Mouse (Mus musculus) lung, adult 2 months (tissue): ENCODE results near the gene Epyc. TPM values are rescaled to one million over a fixed set of nuclear protein-coding genes. Genes with fewer than 3 reads are reported as not detected.

Source experiments
- DNase-seq: peaks from one replicate; pipeline ENCODE4 v3.0.0; 2022
- H3K4me1 ChIP-seq: fragments of 200-500 bp; 2 replicates; pipeline ENCODE4 v1.6.1; 2011; ENCODE audit warnings: low read length; ENCODE audit not compliant: control insufficient read depth, insufficient read depth
- H3K4me3 ChIP-seq: fragments of 200-500 bp; replicated peaks from 2 replicates; pipeline ENCODE3; 2011; ENCODE audit warnings: low read depth, mild to moderate bottlenecking, control low read depth, low read length; ENCODE audit errors: extremely low read depth
- CTCF ChIP-seq: fragments of 200-500 bp; IDR thresholded peaks from 2 replicates; pipeline ENCODE4 v1.5.1; 2011; ENCODE audit warnings: mild to moderate bottlenecking, low read length, control low read depth; ENCODE audit not compliant: insufficient read depth
- POLR2A ChIP-seq: fragments of 200-500 bp; IDR thresholded peaks from 2 replicates; pipeline ENCODE4 v1.6.1; 2011; ENCODE audit warnings: low read depth, mild to moderate bottlenecking, control low read depth, low read length, borderline replicate concordance; ENCODE audit errors: extremely low read depth
- WGBS: fragments of 180-500 bp; shearing (Covaris S2); methylation state at CpG from one replicate; pipeline ENCODE4 v1.1.7; 2018; 5-methylcytosine and 5-hydroxymethylcytosine counted together
- polyA plus RNA-seq: library from polyadenylated mRNA; depleted of rRNA; stranded (reverse); fragments of >200 nt; gene quantifications from 2 replicates; pipeline ENCODE4 v1.2.3, GENCODE M21; 2012; rRNA removed

The Epyc gene
- 0.11 TPM in 1 of 2 replicates, not detected in the other for polyA plus RNA-seq

GRCm38 (mm10) chr10:97643768-97644167, at the start of gene Epyc:
Epyc (plus strand) TSS chr10:97644068.
- no peak for TF ChIP-seq POLR2A
- no peak for TF ChIP-seq CTCF
- H3K4me3 ChIP-seq: no peak within 1 kb of the TSS
- no peak for DNase-seq
- WGBS: 74% methylated on average over 2 of the region's 2 CpGs
- H3K4me1 ChIP-seq: no peaks in the 10 kb centered on the region

GRCm38 (mm10) chr10:97595680-97596079, 48.2 kb upstream of the Epyc start:
- no peak for TF ChIP-seq CTCF
- no peak for TF ChIP-seq POLR2A
- DNase-seq: no peak
- Histone ChIP-seq H3K4me1 (no peaks in the 10 kb centered on the region), H3K4me3 (no peak overlapping the region)
- 81% methylated on average over 1 of the region's 1 CpGs for WGBS

GRCm38 (mm10) chr10:97601744-97602143, 42.1 kb upstream of the Epyc start:
- DNase-seq: no peak
- TF ChIP-seq POLR2A: no peak
- TF ChIP-seq CTCF: no peak
- no peaks in the 10 kb centered on the region for H3K4me1 ChIP-seq
- 44% methylated on average over 4 of the region's 4 CpGs for WGBS
- no peak overlapping the region for H3K4me3 ChIP-seq

- DNase-seq: no peak
- H3K4me3 ChIP-seq: no peak overlapping the region
- TF ChIP-seq POLR2A (no peak), CTCF (no peak)
- H3K4me1 ChIP-seq: no peaks in the 10 kb centered on the region
Observed at GRCm38 (mm10) chr10:97603256-97603655, 40.6 kb upstream of the Epyc start.

- 82% methylated on average over 2 of the region's 2 CpGs for WGBS
- H3K4me1 ChIP-seq: no peaks in the 10 kb centered on the region
- DNase-seq: no peak
- TF ChIP-seq CTCF: no peak
- TF ChIP-seq POLR2A: no peak
- H3K4me3 ChIP-seq: no peak within 1 kb of the TSS
Observed at GRCm38 (mm10) chr10:97606579-97606978, 37.3 kb upstream of the Epyc start, which contains the start of gene Kera. Kera (plus strand) TSS chr10:97606879.

GRCm38 (mm10) chr10:97622328-97622727, 21.5 kb upstream of the Epyc start:
- no peak for DNase-seq
- TF ChIP-seq POLR2A: no peak
- TF ChIP-seq CTCF: no peak
- WGBS: 68% methylated on average over 1 of the region's 1 CpGs
- H3K4me1 ChIP-seq: no peaks in the 10 kb centered on the region
- H3K4me3 ChIP-seq: no peak overlapping the region

- no peak for TF ChIP-seq CTCF
- no peak for TF ChIP-seq POLR2A
Observed at GRCm38 (mm10) chr10:97624381-97624780, 19.5 kb upstream of the Epyc start.

GRCm38 (mm10) chr10:97625116-97625515, 18.8 kb upstream of the Epyc start:
- Histone ChIP-seq H3K4me3 (no peak overlapping the region), H3K4me1 (no peaks in the 10 kb centered on the region)
- WGBS: 52% methylated on average over 4 of the region's 4 CpGs
- DNase-seq: no peak
- TF ChIP-seq CTCF (no peak), POLR2A (no peak)

More at GRCm38 (mm10) chr10:97624381-97624780, 19.5 kb upstream of the Epyc start:
- 52% methylated on average over 2 of the region's 2 CpGs for WGBS
- Histone ChIP-seq H3K4me3 (no peak overlapping the region), H3K4me1 (no peaks in the 10 kb centered on the region)
- no peak for DNase-seq

GRCm38 (mm10) chr10:97626543-97626942, 17.3 kb upstream of the Epyc start:
- TF ChIP-seq CTCF (no peak), POLR2A (no peak)
- DNase-seq: no peak
- Histone ChIP-seq H3K4me3 (no peak overlapping the region), H3K4me1 (no peaks in the 10 kb centered on the region)
- 92% methylated on average over 1 of the region's 1 CpGs for whole genome bisulfite sequencing

- WGBS: 75% methylated on average over 3 of the region's 3 CpGs
- TF ChIP-seq CTCF (no peak), POLR2A (no peak)
- Histone ChIP-seq H3K4me3 (no peak overlapping the region), H3K4me1 (no peaks in the 10 kb centered on the region)
- DNase-seq: no peak
Observed at GRCm38 (mm10) chr10:97631061-97631460, 12.8 kb upstream of the Epyc start.
